Mouse (Mus musculus) lung, adult 2 months (tissue): ENCODE data around the gene Pkn1.

Source experiments
- CTCF ChIP-seq: fragments of 200-500 bp; IDR thresholded peaks from 2 replicates; pipeline ENCODE4 v1.5.1; 2011; ENCODE audit warnings: mild to moderate bottlenecking, low read length, control low read depth; ENCODE audit not compliant: insufficient read depth
- POLR2A ChIP-seq: fragments of 200-500 bp; IDR thresholded peaks from 2 replicates; pipeline ENCODE4 v1.6.1; 2011; ENCODE audit warnings: low read depth, mild to moderate bottlenecking, control low read depth, low read length, borderline replicate concordance; ENCODE audit errors: extremely low read depth

DNA sequence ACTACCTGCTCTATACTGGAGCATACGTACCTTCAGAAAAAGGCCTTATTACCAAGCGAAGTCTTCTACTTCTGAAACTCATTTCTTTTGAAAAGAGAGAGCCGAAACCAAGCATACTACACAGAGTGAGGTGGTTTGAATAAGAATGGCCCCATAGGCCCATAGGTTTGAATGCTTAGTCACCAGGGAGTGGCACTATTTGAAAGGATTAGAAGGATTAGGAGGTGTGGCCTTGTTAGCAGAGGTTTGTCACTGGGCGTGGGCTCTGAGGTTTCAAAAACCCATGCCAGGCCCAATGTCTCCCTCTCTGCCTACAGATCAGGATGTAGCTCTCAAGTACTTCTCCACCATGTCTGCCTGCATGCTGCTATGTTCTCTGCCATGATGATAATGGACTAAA lies 50.9 kb downstream of the Pkn1 start:
- no peak for TF ChIP-seq CTCF
- TF ChIP-seq POLR2A, result no peak
